In genomic region chr9:110132921-110133320, GRCm38 (mm10) we compare ENCODE assay signal across 8 mouse cellular contexts. TPM values are rescaled to one million over a fixed set of nuclear protein-coding genes. Genes with fewer than 3 reads are reported as not detected.
DNase-seq lines count a peak whose midpoint lies in the region; ATAC-seq and TF ChIP-seq lines count a peak whose summit lies in the region.

No protein-coding gene starts in this region.

- peaks cover 56% of the 10 kb centered on the region for H3K79me3 ChIP-seq in C2C12 (ENCODE audit: low read depth)

- no peak overlapping the region for H3K9ac ChIP-seq in forebrain, embryonic 16.5 days (replicated peaks; ENCODE audit: low read depth, low read length)
- peak overlapping the region; percentile 80; the same call in 1 of the 2 replicates for H3K9ac ChIP-seq in liver, embryonic 15.5 days

- no peaks in the 10 kb centered on the region for H3K9me3 ChIP-seq in forebrain, embryonic 16.5 days (ENCODE audit: control insufficient read depth, low read length)
- H3K9me3 ChIP-seq in liver, embryonic 15.5 days (replicated peaks) = no peaks in the 10 kb centered on the region

- H3K79me2 ChIP-seq in C2C12 (ENCODE audit: control insufficient read depth, insufficient read depth) = peaks cover 60% of the 10 kb centered on the region

- H3ac ChIP-seq in C2C12 (ENCODE audit: control insufficient read depth, insufficient read length, low read depth) = no peak overlapping the region

- intact Hi-C loops in gastrocnemius, adult 2 months (cut with DNase I) = no loop called here

- H3K27ac ChIP-seq in gastrocnemius, adult 2 months = no peak overlapping the region
- no peak overlapping the region for H3K27ac ChIP-seq in forebrain, embryonic 16.5 days (ENCODE audit: low read length)
- 0 out of 2 replicates have a peak overlapping the region, but pooled peaks have one; percentile 96 for H3K27ac ChIP-seq in liver, embryonic 15.5 days (replicated peaks)
- no peak overlapping the region for H3K27ac ChIP-seq in cerebellum, adult 2 months (ENCODE audit: insufficient read depth, low read length)

- H3K27me3 ChIP-seq in C2C12 (ENCODE audit: control insufficient read depth, insufficient read depth, insufficient read length) = no peaks in the 10 kb centered on the region
- H3K27me3 ChIP-seq in forebrain, embryonic 16.5 days (replicated peaks; ENCODE audit: control insufficient read depth, insufficient read depth, low read length) = no peaks in the 10 kb centered on the region
- no peaks in the 10 kb centered on the region for H3K27me3 ChIP-seq in liver, embryonic 15.5 days
- no peaks in the 10 kb centered on the region for H3K27me3 ChIP-seq in cerebellum, adult 2 months (ENCODE audit: control insufficient read depth, insufficient read depth, low read length)

- peak overlapping the region; percentile 52 for H3K4me2 ChIP-seq in forebrain, embryonic 16.5 days (ENCODE audit: low read length)
- H3K4me2 ChIP-seq in liver, embryonic 15.5 days = peak overlapping the region; percentile 99

- DNase-seq in gastrocnemius, adult 2 months = no peak
- no peak for DNase-seq in gastrocnemius, adult 8-10 months (ENCODE audit: low spot score in 2 of 2)
- no peak for DNase-seq in urinary bladder, postnatal 25 days (ENCODE audit: low spot score)
- no peak for DNase-seq in cerebellum, adult 2 months

- peak overlapping the region; percentile 94 for H3K4me3 ChIP-seq in gastrocnemius, adult 2 months
- peak overlapping the region; percentile 63 for H3K4me3 ChIP-seq in C2C12 (ENCODE audit: insufficient read depth, poor library complexity, severe bottlenecking)
- H3K4me3 ChIP-seq in forebrain, embryonic 16.5 days (replicated peaks; ENCODE audit: low read length) = peak overlapping the region; percentile 98
- H3K4me3 ChIP-seq in liver, embryonic 15.5 days (replicated peaks) = peak overlapping the region; percentile 81
- H3K4me3 ChIP-seq in cerebellum, adult 2 months (replicated peaks; ENCODE audit: insufficient read depth, low read depth, low read length) = no peak overlapping the region

- WGBS in forebrain, embryonic 16.5 days = 63% methylated on average over 6 of the region's 6 CpGs
- 31% methylated on average over 6 of the region's 6 CpGs for WGBS in liver, embryonic 15.5 days (ENCODE audit: insufficient replicate concordance)
- WGBS in cerebellum, adult 2 months = 56% methylated on average over 6 of the region's 6 CpGs

- no peak for TF ChIP-seq POLR2A in cerebellum, adult 2 months (IDR thresholded peaks at IDR 0.05; ENCODE audit: borderline replicate concordance, insufficient read depth, low read length)

- peaks cover 41% of the 10 kb centered on the region for H3K36me3 ChIP-seq in C2C12 (ENCODE audit: control insufficient read depth, insufficient read depth)
- H3K36me3 ChIP-seq in forebrain, embryonic 16.5 days (ENCODE audit: control insufficient read depth, insufficient read depth) = peaks cover under 1% of the 10 kb centered on the region; the same call in 1 of the 2 replicates
- peaks cover 24% of the 10 kb centered on the region for H3K36me3 ChIP-seq in liver, embryonic 15.5 days (replicated peaks)

- TF ChIP-seq CTCF in gastrocnemius, adult 2 months (IDR thresholded peaks at IDR 0.05) = no peak
- TF ChIP-seq CTCF in C2C12 (IDR thresholded peaks at IDR 0.05; ENCODE audit: control insufficient read depth, insufficient read depth, insufficient read length) = no peak
- no peak for TF ChIP-seq CTCF in cerebellum, adult 2 months (IDR thresholded peaks at IDR 0.05; ENCODE audit: borderline replicate concordance, insufficient read depth, low read depth, low read length)

- H3K4me1 ChIP-seq in forebrain, embryonic 16.5 days (replicated peaks; ENCODE audit: control insufficient read depth, insufficient read depth, low read length) = peaks cover 29% of the 10 kb centered on the region
- H3K4me1 ChIP-seq in liver, embryonic 15.5 days (replicated peaks) = peaks cover 41% of the 10 kb centered on the region
- H3K4me1 ChIP-seq in cerebellum, adult 2 months (ENCODE audit: control insufficient read depth, insufficient read depth, low read length) = no peaks in the 10 kb centered on the region; the same call in 1 of the 2 replicates

- ATAC-seq in forebrain, embryonic 16.5 days = no peak
- ATAC-seq in liver, embryonic 15.5 days (ENCODE audit: insufficient read depth) = no peak
- ATAC-seq in CD4-positive, CD25-positive, alpha-beta regulatory T cell, adult 4 months = no peak

TF ChIP-seq in C2C12, 6 proteins besides CTCF, POLR2A, EP300 and RAD21:
- no peak for TF ChIP-seq USF1 (IDR thresholded peaks at IDR 0.05; ENCODE audit: low read depth)
- TF ChIP-seq MYOD1 (IDR thresholded peaks at IDR 0.05; ENCODE audit: control insufficient read depth, insufficient read length, low read depth) = no peak
- no peak for TF ChIP-seq MYOG (IDR thresholded peaks at IDR 0.05; ENCODE audit: control insufficient read depth, extremely low read depth, insufficient read length)
- no peak for TF ChIP-seq CEBPB (IDR thresholded peaks at IDR 0.05; ENCODE audit: low read depth)
- no peak for TF ChIP-seq MAX (IDR thresholded peaks at IDR 0.05)
- TF ChIP-seq FOSL1 (IDR thresholded peaks at IDR 0.05; ENCODE audit: insufficient read depth, low read length, poor library complexity, severe bottlenecking) = no peak

RNA-seq across cellular contexts. Expression of gene Dhx30, which starts 15.3 kb away (rescaled TPM):
- 10 to 100 TPM; 28.2 to 35.5 TPM for total RNA-seq in gastrocnemius, adult 2 months (2021)
- total RNA-seq in gastrocnemius, adult 8-10 months (2022) = 10 to 100 TPM; 25.4 to 39.5 (median 35.1) TPM
- 93.2 TPM for polyA plus RNA-seq in C2C12 (2012; fragmentation: generic; extraction: Trizol)
- 221 and 253 TPM in 2 replicates for polyA plus RNA-seq in forebrain, embryonic 16.5 days (2015; fragmentation: Nextera tagmentation; extraction: Ambion mirVana)
- polyA plus RNA-seq in liver, embryonic 15.5 days (2015; fragmentation: Nextera tagmentation; extraction: Ambion mirVana) = 32.4 and 34.1 TPM in 2 replicates
- polyA plus RNA-seq in CD4-positive, CD25-positive, alpha-beta regulatory T cell, adult 4 months (2017; shearing (Covaris generic)) = 100 to 1,000 TPM; 102 to 156 TPM
- polyA plus RNA-seq in cerebellum, adult 2 months (2012; rRNA removed) = 154 and 155 TPM in 2 replicates

RNA-seq across cellular contexts. Expression of gene Smarcc1, which starts 15.4 kb away (rescaled TPM):
- total RNA-seq in gastrocnemius, adult 2 months (2021) = 10 to 100 TPM; 21.0 to 25.6 TPM
- 10 to 100 TPM; 22.0 to 27.2 (median 26.3) TPM for total RNA-seq in gastrocnemius, adult 8-10 months (2022)
- polyA plus RNA-seq in C2C12 (2012; fragmentation: generic; extraction: Trizol) = 50.7 TPM
- 134 and 143 TPM in 2 replicates for polyA plus RNA-seq in forebrain, embryonic 16.5 days (2015; fragmentation: Nextera tagmentation; extraction: Ambion mirVana)
- 29.8 and 30.9 TPM in 2 replicates for polyA plus RNA-seq in liver, embryonic 15.5 days (2015; fragmentation: Nextera tagmentation; extraction: Ambion mirVana)
- polyA plus RNA-seq in CD4-positive, CD25-positive, alpha-beta regulatory T cell, adult 4 months (2017; shearing (Covaris generic)) = 10 to 100 TPM; 23.4 to 24.1 TPM
- polyA plus RNA-seq in cerebellum, adult 2 months (2012; rRNA removed) = 21.7 and 23.1 TPM in 2 replicates
